Mouse (Mus musculus): ENCODE results near the gene Zfp968.
"Not testable (repeated sequence)": the region's sequence is repeated elsewhere in the genome, so short reads cannot be mapped to it uniquely, and the experiment has no call there.

Gene Zfp968

DNA sequence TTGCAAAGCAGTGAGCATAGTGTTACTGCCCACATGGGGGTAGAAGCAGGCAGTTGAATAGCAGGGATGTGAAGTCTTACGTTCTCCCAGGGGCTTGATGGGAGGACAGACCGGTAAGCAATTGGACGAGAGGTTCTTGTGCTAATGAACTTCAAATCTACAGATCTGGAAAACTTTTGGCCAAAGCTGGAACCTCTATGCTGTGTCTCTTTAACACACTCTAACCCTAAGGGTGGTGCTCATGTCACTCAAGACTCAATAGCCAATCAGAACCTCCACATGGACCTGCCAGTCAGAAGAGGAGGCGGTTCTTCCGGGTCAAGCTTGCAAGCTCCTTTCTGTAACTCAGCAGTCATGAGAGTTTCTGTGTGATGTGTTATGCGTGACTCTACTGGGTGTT lies at the start of gene Zfp968:
TSS of gene Zfp968 (plus strand) at position 301 of the 400 bp plus-strand sequence.
- not testable (repeated sequence) for DNase-seq (ENCODE audit: low spot score in 2 of 2)

DNA sequence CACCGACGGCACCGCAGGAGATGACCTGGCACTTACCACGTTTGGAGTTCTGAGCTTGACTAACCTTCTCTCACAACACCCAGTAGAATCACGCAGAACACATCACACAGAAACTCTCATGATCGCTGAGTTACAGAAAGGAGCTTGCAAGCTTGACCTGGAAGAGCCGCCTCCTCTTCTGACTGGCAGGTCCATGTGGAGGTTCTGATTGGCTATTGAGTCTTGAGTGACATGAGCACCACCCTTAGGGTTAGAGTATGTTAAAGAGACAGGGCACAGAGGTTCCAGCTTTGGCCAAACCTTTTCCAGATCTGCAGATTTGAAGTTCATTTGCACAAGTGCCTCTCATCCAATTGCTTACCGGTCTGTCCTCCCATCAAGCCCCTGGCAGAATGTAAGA lies 34.1 kb upstream of the Zfp968 start, which contains the start of gene Gm4631:
TSS of gene Gm4631 (minus strand) at position 101 of the 400 bp plus-strand sequence.
- not testable (repeated sequence) for DNase-seq (ENCODE audit: low spot score in 2 of 2)
